Mouse (Mus musculus) midbrain, embryonic 15.5 days (tissue): Measurements from ENCODE around the gene Rbl2. TPM values are rescaled to one million over a fixed set of nuclear protein-coding genes. Genes with fewer than 3 reads are reported as not detected.

Experiments
- ATAC-seq: fragments of 200-750 bp; cut with Nextera tagmentation; replicated peaks from 2 replicates; pipeline ENCODE4 v1.8.0; 2017; ENCODE audit warnings: moderate TSS enrichment
- H3K27ac ChIP-seq: fragments of 300-500 bp; sonication (generic); 2 replicates; pipeline ENCODE4 v1.5.1; 2015; ENCODE audit warnings: mild to moderate bottlenecking, inconsistent platforms
- H3K27me3 ChIP-seq: fragments of 300-500 bp; sonication (generic); replicated peaks from 2 replicates; pipeline ENCODE4 v1.6.1; 2015; ENCODE audit warnings: inconsistent platforms
- H3K36me3 ChIP-seq: fragments of 300-500 bp; sonication (generic); replicated peaks from 2 replicates; pipeline ENCODE4 v1.6.1; 2015; ENCODE audit warnings: inconsistent platforms
- H3K4me1 ChIP-seq: fragments of 300-500 bp; sonication (generic); 2 replicates; pipeline ENCODE4 v1.6.1; 2015; ENCODE audit warnings: inconsistent platforms
- H3K4me2 ChIP-seq: fragments of 300-500 bp; sonication (generic); 2 replicates; pipeline ENCODE4 v1.6.1; 2015; ENCODE audit warnings: inconsistent platforms, mild to moderate bottlenecking, moderate library complexity
- H3K4me3 ChIP-seq: fragments of 300-500 bp; sonication (generic); 2 replicates; pipeline ENCODE4 v1.5.1; 2015; ENCODE audit warnings: mild to moderate bottlenecking, inconsistent platforms
- H3K9ac ChIP-seq: fragments of 300-500 bp; sonication (generic); 2 replicates; pipeline ENCODE4 v1.6.1; 2015; ENCODE audit warnings: mild to moderate bottlenecking, inconsistent platforms
- H3K9me3 ChIP-seq: fragments of 300-500 bp; sonication (generic); 2 replicates; pipeline ENCODE4 v1.6.1; 2016; ENCODE audit warnings: inconsistent platforms
- WGBS: fragments of 180-500 bp; shearing (Covaris S2); methylation state at CpG from one replicate; pipeline ENCODE4 v1.1.7; 2015; ENCODE audit warnings: mixed read lengths; 5-methylcytosine and 5-hydroxymethylcytosine counted together
- polyA plus RNA-seq: library from polyadenylated mRNA; unstranded; fragments of >200 nt; fragmentation: Nextera tagmentation; extraction: Ambion mirVana; gene quantifications from 2 replicates; pipeline ENCODE4 v1.2.1, GENCODE M21; 2015

Rbl2 gene
- 22.0 and 22.1 TPM in 2 replicates for polyA plus RNA-seq

DNA sequence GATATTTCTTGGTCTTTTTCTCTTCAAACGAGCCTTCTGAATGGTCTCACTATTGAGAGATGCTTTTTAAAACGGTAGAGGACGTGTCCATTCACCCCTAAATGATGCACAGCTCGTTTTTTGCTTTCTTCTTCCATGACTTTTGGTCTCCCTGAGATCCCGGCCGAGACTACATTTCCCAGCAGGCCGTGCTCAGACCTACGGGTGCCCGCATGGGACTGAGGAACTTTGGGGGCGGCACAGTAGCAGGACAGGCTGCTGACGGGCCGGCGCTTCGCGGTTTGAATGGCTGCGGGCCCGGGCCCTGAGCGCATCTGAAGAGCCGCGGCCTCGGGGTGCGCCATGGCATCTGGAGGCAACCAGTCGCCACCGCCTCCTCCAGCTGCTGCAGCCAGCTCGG, at the start of gene Rbl2:
TSS of gene Rbl2 (plus strand) at position 224 of the 400 bp plus-strand sequence.
- under 1% methylated on average over 25 of the region's 25 CpGs for WGBS
- peak; percentile 98 for ATAC-seq

DNA sequence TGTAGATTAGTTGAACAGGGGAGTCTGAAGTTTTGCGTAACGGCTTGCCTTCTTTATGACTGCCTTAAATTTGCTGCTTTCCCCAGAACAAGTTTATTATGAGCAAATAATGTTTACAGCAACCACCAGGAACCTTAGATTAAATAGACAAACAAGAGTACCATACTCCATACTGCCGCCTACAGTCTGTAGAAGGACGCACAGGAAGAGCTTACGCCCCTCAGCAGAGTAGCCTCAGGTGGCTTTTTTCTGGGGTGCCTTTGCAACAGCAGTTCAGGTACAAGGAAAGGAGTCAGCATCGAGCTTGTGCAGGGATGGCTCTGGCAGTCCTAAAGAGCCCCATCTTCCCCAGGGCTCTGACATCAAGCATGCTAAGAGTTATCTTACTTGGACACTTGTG, 35.4 kb upstream of the Rbl2 start:
- no peak for ATAC-seq
- WGBS, result 86% methylated on average over 6 of the region's 6 CpGs
- Histone ChIP-seq H3K9me3 (no peaks in the 10 kb centered on the region), H3K27ac (no peak overlapping the region), H3K4me2 (no peak overlapping the region), H3K27me3 (no peaks in the 10 kb centered on the region), H3K4me3 (no peak overlapping the region), H3K9ac (no peak overlapping the region), H3K4me1 (no peaks in the 10 kb centered on the region), H3K36me3 (peaks cover 54% of the 10 kb centered on the region)

More for the DNA sequence above, at the start of gene Rbl2:
- Histone ChIP-seq H3K4me1 (peaks cover 22% of the 10 kb centered on the region), H3K36me3 (no peaks in the 10 kb centered on the region), H3K9ac (peak within 1 kb of the TSS; percentile 66), H3K9me3 (no peaks in the 10 kb centered on the region), H3K4me3 (peak within 1 kb of the TSS; percentile 84), H3K27ac (peak within 1 kb of the TSS; percentile 84), H3K27me3 (no peaks in the 10 kb centered on the region), H3K4me2 (peak within 1 kb of the TSS; percentile 68)

DNA sequence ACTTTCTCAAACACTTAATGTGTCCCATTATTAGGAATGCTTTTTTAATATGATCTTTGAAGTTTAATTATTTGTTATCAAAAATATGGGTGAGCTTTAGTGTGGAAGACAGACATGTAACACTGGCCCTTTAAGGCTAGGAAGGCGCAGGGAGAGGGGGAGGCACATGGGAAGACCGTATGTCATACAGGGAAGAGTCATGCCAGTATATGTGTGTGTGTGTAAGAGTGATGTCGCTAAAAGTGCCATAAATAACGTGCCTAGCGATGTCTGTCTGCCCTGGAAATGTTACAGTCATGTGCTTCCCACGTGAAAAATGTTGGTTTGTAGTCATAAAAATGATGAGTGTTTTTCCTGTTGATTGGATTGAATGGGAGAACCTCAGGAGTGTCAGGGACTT, 33.0 kb upstream of the Rbl2 start:
- Histone ChIP-seq H3K9ac (no peak overlapping the region), H3K4me3 (no peak overlapping the region), H3K27me3 (no peaks in the 10 kb centered on the region), H3K4me2 (no peak overlapping the region), H3K27ac (no peak overlapping the region), H3K4me1 (no peaks in the 10 kb centered on the region), H3K36me3 (peaks cover 64% of the 10 kb centered on the region), H3K9me3 (no peaks in the 10 kb centered on the region)
- ATAC-seq, result no peak
- 90% methylated on average over 6 of the region's 6 CpGs for WGBS

DNA sequence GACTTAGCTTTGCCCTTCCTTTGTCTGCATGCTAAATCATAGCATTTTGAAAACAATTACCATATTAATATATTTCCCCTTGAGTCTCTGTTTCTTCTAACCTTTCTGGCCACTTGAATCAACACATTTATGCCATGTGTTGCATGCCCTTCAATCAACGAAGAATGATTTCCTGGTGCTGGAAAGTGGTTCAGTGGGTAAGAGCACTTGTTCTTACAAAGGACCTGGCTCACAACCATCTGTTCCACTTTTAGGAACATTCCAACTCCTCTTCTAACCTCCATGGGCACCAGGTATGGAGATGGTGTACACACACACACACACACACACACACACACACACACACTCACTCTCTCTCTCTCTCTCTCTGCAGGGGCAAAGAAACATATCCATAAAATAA, 31.2 kb upstream of the Rbl2 start:
- Histone ChIP-seq H3K4me1 (no peaks in the 10 kb centered on the region), H3K27me3 (no peaks in the 10 kb centered on the region), H3K36me3 (peaks cover 72% of the 10 kb centered on the region), H3K9me3 (no peaks in the 10 kb centered on the region), H3K4me2 (no peak overlapping the region), H3K9ac (no peak overlapping the region), H3K27ac (no peak overlapping the region), H3K4me3 (no peak overlapping the region)
- ATAC-seq, result no peak
- 85% methylated on average over 1 of the region's 1 CpGs for WGBS

DNA sequence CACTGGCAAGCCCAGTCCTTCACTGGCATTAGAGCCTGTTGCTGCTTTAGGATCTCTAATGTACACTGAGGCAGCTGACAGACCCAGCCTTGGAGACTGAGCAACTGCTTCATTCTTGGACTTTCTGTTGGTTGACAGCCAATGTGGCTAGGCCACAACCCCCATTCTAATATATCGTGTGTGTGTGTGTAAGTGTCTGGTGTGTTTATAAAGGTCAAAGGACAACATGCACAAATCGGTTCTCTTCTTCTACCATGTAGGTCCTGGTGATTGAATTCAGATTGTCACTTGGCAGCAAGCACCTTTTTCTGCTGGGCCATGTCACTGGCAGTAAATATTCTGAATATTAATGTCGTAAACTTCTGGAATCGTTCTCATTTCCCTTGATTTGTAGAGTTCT, 23.5 kb upstream of the Rbl2 start:
- no peak overlapping the region for H3K9ac ChIP-seq
- H3K27ac ChIP-seq, result no peak overlapping the region
- no peaks in the 10 kb centered on the region for H3K4me1 ChIP-seq
- no peak overlapping the region for H3K4me2 ChIP-seq
- H3K27me3 ChIP-seq, result no peaks in the 10 kb centered on the region
- H3K36me3 ChIP-seq, result peaks cover 64% of the 10 kb centered on the region
- no peak overlapping the region for H3K4me3 ChIP-seq
- WGBS, result 92% methylated on average over 4 of the region's 4 CpGs
- no peaks in the 10 kb centered on the region for H3K9me3 ChIP-seq
- ATAC-seq, result no peak

DNA sequence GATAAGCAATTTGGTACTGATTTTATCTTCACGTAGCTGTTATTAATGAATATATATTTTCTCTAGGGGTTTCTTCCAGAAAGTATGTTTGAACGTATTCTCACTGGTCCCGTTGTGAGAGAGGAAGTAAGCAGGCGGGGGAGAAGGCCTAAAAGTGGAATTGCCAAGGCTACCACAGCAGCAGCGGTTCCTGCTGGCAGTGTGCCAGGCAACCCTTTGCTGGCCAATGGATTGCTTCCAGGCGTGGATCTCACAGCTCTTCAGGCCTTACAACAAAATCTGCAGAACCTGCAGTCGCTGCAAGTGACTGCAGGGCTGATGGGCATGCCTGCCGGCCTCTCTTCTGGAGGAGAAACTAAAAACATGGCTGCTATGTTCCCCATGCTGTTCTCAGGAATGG, 18.8 kb upstream of the Rbl2 start:
- ATAC-seq, result no peak

DNA sequence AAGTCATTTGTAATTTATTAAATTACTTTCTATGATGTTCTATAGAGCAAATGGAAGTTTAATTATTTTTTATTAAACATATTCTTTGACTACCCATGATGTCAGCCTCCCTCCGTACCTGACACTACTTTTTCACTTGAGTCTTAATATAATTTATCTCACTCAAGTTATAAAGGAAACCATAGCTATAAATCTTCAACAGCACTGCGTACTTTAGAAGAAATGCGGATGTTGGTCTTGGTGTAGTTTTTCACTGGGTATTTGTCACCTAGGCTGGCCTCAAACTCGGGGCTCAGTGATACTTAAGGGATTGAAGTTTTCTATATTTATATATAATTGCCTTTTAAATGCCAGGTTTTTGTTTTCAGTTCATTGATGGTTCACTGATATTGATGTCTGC, 15.4 kb upstream of the Rbl2 start:
- peaks cover 35% of the 10 kb centered on the region for H3K36me3 ChIP-seq
- no peak overlapping the region for H3K4me3 ChIP-seq
- no peak overlapping the region for H3K9ac ChIP-seq
- H3K27ac ChIP-seq, result no peak overlapping the region
- H3K4me2 ChIP-seq, result no peak overlapping the region
- no peak for ATAC-seq
- 92% methylated on average over 4 of the region's 4 CpGs for WGBS
- H3K9me3 ChIP-seq, result no peaks in the 10 kb centered on the region
- no peaks in the 10 kb centered on the region for H3K27me3 ChIP-seq
- no peaks in the 10 kb centered on the region for H3K4me1 ChIP-seq

More for the DNA sequence above, 18.8 kb upstream of the Rbl2 start:
- peaks cover 46% of the 10 kb centered on the region for H3K36me3 ChIP-seq
- 43% methylated on average over 8 of the region's 8 CpGs for WGBS
- H3K4me1 ChIP-seq, result no peaks in the 10 kb centered on the region
- H3K27ac ChIP-seq, result 0 out of 2 replicates have a peak overlapping the region, but pooled peaks have one; percentile 17
- no peaks in the 10 kb centered on the region for H3K27me3 ChIP-seq
- no peaks in the 10 kb centered on the region for H3K9me3 ChIP-seq
- H3K4me3 ChIP-seq, result no peak overlapping the region
- H3K4me2 ChIP-seq, result no peak overlapping the region
- no peak overlapping the region for H3K9ac ChIP-seq

DNA sequence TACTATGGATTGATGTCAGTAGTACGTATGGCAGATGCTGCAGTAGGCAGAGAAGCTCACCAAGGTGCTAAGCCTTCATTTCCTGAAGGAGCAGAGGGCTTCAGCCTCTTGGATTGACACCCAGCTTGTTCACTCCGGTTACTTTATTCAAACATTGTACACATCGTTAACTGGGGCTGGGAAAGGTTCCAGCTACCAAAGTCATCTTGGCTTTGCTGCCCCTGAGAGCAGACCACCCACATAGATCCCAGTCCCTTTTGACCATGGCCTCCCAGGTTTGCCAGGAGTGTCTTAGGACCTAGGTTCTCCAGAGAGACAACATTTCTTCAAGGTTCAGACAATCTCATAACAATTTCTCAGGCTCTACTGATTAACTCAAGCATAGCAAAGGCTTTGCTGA, 13.0 kb upstream of the Rbl2 start:
- Histone ChIP-seq H3K36me3 (peaks cover 20% of the 10 kb centered on the region), H3K4me3 (no peak overlapping the region)
- WGBS, result 49% methylated on average over 3 of the region's 3 CpGs

DNA sequence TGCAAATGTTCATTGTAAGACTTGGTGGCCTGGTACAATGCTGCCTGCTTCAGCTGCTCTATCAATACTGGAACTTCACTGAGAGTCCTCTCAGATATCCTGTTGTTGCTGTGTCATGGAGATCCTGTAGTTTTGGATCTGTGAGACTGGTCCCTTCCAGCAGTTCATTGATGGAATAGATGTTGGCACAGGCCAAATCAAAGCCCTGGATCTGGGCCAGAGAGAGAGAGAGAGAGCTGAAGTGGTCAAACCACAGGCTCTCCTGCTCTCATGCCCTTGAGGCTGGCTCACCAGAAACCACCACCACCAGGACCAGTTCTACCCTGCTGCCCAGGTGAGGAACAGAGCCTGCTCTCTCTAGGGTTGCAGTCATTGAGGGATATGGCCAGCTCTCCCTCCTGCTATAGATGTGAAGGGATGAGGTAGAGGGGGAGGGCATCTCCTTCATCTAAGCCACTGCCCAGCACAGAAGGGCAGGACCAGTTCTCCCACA, 10.7 kb upstream of the Rbl2 start:
- Histone ChIP-seq H3K27me3 (no peaks in the 10 kb centered on the region), H3K9ac (no peak overlapping the region), H3K4me3 (no peak overlapping the region), H3K9me3 (no peaks in the 10 kb centered on the region), H3K4me1 (no peaks in the 10 kb centered on the region), H3K4me2 (no peak overlapping the region), H3K27ac (no peak overlapping the region), H3K36me3 (peaks cover 10% of the 10 kb centered on the region)
- no peak for ATAC-seq

More for the DNA sequence above, 13.0 kb upstream of the Rbl2 start:
- Histone ChIP-seq H3K27me3 (no peaks in the 10 kb centered on the region), H3K9me3 (no peaks in the 10 kb centered on the region), H3K4me1 (no peaks in the 10 kb centered on the region), H3K9ac (no peak overlapping the region), H3K4me2 (no peak overlapping the region), H3K27ac (no peak overlapping the region)
- ATAC-seq, result no peak

DNA sequence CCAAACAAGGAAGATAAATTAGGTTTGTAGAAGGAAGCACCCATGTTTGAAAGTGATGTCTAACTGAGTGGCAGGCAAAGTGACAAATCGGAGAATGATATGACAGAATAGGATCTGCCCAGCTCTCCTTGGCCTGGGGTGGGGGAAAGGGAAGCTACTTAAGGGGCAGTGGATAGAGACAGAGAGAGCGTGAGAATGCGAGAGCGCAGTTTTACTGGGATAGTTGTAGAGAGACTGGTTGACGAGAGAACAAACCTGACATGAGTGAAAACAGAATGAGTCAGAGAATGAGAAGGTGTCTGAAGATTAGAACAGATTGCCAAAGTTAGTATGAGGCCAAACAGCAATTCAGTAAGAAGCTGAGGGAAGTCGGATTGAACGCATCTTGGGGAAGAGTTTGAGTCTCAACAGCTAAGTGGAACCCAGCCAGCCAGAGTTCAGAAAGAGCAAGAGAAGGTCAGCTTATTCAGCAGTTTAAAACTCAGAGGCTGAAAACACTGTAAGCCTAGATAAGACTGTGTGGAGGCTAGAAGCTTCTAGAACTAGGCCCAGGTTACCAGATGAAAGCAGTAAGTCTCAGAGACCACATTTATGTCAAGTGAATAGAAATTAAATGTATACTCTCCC, 9.9 kb upstream of the Rbl2 start:
- no peaks in the 10 kb centered on the region for H3K4me1 ChIP-seq
- H3K9ac ChIP-seq, result no peak overlapping the region
- no peaks in the 10 kb centered on the region for H3K27me3 ChIP-seq
- peaks cover 7% of the 10 kb centered on the region for H3K36me3 ChIP-seq
- H3K4me3 ChIP-seq, result no peak overlapping the region
- no peak for ATAC-seq
- 90% methylated on average over 7 of the region's 7 CpGs for WGBS
- H3K4me2 ChIP-seq, result no peak overlapping the region
- no peaks in the 10 kb centered on the region for H3K9me3 ChIP-seq
- no peak overlapping the region for H3K27ac ChIP-seq

DNA sequence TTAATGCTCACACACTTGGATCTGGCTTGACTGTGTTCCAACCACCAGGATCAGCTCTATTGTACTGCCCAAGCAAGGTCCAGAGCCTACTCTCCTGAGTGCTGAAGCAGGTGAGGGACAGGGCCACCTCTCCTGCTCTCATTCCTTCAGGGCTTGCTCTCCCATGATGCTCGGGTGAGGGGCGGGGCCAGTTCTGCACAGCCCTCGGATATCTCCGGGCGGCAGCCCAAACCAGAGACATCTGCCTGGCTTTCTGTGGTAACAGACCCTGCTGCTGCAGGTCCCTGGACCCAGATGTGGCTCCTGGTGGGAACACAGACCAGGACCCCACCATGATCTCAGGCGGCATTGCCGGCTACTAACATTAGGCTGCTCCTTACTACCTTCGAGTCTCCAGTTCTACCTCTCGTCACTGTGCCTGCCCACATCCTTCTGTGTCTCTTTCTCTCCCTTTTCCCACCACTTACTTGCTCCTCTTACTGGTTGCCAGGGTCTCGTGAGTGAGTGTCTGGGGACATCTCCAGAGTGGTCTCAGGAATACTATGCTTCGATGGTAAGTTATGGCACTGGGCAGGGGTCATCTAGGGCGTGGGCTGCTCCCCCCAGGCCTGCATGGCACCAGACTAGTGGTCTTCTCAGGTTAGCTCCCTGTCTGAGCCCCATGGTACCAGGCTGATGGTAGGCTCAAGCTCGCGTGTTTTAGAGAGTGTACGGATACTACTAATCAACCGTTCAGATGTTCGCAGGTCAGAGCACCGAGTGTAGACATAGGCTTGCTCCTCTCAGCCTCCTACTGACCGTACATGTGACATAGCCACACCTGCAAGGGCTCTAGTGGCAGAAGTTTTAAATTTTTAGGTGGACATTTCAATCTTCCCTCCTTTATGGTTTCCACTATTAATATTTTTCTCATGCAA, 9.0 kb upstream of the Rbl2 start:
- H3K4me1 ChIP-seq, result no peaks in the 10 kb centered on the region
- no peak overlapping the region for H3K27ac ChIP-seq
- WGBS, result 77% methylated on average over 19 of the region's 19 CpGs
- H3K9me3 ChIP-seq, result no peaks in the 10 kb centered on the region
- no peak for ATAC-seq
- no peak overlapping the region for H3K4me3 ChIP-seq
- H3K36me3 ChIP-seq, result peaks cover 4% of the 10 kb centered on the region; the same call in 1 of the 2 replicates
- no peak overlapping the region for H3K9ac ChIP-seq
- no peak overlapping the region for H3K4me2 ChIP-seq
- H3K27me3 ChIP-seq, result no peaks in the 10 kb centered on the region

DNA sequence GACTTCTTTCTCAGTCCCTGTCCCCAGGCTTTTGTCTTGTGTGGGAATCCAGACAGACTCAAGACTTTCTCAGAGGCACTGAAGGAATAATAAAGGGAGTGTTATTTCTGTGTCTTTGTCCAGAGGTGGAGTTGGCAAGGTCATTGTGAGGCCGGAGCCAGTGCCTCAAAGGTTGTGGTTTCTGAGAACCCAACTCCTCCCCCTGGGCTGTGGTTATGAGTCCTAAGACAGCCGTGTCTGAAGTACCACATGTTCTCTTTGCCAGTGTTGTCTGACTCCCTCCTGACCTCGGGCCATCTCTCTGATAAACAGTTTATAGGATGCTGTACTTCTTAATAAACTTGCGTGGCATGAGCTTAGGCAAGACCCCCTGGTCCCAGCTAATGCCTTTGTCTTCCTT, 4.7 kb upstream of the Rbl2 start:
- ATAC-seq, result no peak
- peaks cover 8% of the 10 kb centered on the region for H3K4me1 ChIP-seq
- no peaks in the 10 kb centered on the region for H3K27me3 ChIP-seq
- H3K4me3 ChIP-seq, result no peak overlapping the region
- no peak overlapping the region for H3K4me2 ChIP-seq
- H3K27ac ChIP-seq, result no peak overlapping the region
- H3K9ac ChIP-seq, result no peak overlapping the region
- H3K36me3 ChIP-seq, result no peaks in the 10 kb centered on the region
- WGBS, result 71% methylated on average over 4 of the region's 4 CpGs
- H3K9me3 ChIP-seq, result no peaks in the 10 kb centered on the region
